Mouse (Mus musculus) liver, adult 2 months (tissue): ENCODE data around the gene Tsacc.

Experiments
- CTCF ChIP-seq: fragments of 200-500 bp; IDR thresholded peaks from 2 replicates; pipeline ENCODE4 v1.5.1; 2011; ENCODE audit warnings: low read depth, low read length, control low read depth
- POLR2A ChIP-seq: fragments of 200-500 bp; IDR thresholded peaks from 2 replicates; pipeline ENCODE4 v1.6.1; 2011; ENCODE audit warnings: low read length, control low read depth; ENCODE audit not compliant: insufficient read depth; ENCODE audit errors: extremely low read depth

DNA sequence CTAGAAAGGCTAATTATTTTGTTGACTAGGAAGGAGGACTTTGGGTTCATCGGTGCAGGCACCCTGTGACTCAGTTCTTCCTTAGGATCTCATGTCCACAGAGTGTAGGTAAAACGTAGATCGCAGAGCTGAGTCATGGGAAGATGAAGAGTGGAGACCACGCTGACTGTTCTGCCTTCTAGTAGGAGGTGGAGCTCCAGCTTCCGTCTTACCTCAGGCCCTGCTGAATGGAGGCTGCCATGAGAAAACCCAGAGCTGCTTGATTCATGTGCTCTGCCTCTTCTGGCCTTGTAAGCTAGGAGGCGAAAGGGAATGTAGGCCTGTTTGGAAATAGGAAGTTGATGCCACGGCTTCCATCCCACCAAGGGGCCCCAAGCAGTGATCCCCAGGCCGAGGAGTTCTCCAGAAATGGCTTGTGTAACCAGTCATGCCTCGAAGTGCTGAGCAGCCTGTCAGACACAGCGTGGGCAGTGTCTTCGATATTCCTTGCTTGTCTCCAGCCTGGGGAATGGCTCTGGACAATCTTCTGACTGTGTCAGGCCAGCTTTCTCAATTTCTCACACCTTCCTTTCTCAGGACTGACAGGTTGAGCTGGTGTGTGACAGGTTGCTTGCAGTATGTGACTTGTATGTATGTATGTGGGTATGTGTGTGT is 40.7 kb upstream of the Tsacc start:
- no peak for TF ChIP-seq CTCF
- TF ChIP-seq POLR2A, result no peak
